Mouse (Mus musculus) thymus, adult 2 months (tissue): Measurements from ENCODE around the gene Arnt2. TPM values are rescaled to one million over a fixed set of nuclear protein-coding genes. Genes with fewer than 3 reads are reported as not detected.

ENCODE experiments used
- DNase-seq: peaks from one replicate; pipeline ENCODE4 v3.0.0; 2021
- H3K27ac ChIP-seq: fragments of 200-500 bp; 2 replicates; pipeline ENCODE4 v1.5.1; 2012; ENCODE audit warnings: low read length, control low read depth; ENCODE audit not compliant: control insufficient read depth, insufficient read depth
- H3K27me3 ChIP-seq: fragments of 200-500 bp; 2 replicates; pipeline ENCODE4 v1.6.1; 2012; ENCODE audit warnings: mild to moderate bottlenecking, low read length, moderate library complexity, mixed read lengths; ENCODE audit not compliant: control insufficient read depth, insufficient read depth
- H3K36me3 ChIP-seq: fragments of 200-500 bp; 2 replicates; pipeline ENCODE4 v1.6.1; 2012; ENCODE audit warnings: mild to moderate bottlenecking, low read length, moderate library complexity; ENCODE audit not compliant: control insufficient read depth, insufficient read depth
- H3K4me1 ChIP-seq: fragments of 200-500 bp; replicated peaks from 2 replicates; pipeline ENCODE4 v1.6.1; 2012; ENCODE audit warnings: low read length; ENCODE audit not compliant: control insufficient read depth, insufficient read depth
- H3K4me3 ChIP-seq: fragments of 200-500 bp; 2 replicates; pipeline ENCODE4 v1.5.1; 2012; ENCODE audit warnings: mild to moderate bottlenecking, low read length, control low read depth, moderate library complexity; ENCODE audit not compliant: control insufficient read depth, insufficient read depth
- CTCF ChIP-seq: fragments of 200-500 bp; IDR thresholded peaks from 2 replicates; pipeline ENCODE4 v1.5.1; 2012; ENCODE audit warnings: mild to moderate bottlenecking, control low read depth, low read length, moderate library complexity, borderline replicate concordance; ENCODE audit not compliant: control insufficient read depth, poor library complexity, insufficient read depth; ENCODE audit errors: extremely low read depth
- POLR2A ChIP-seq: fragments of 200-500 bp; IDR thresholded peaks from 2 replicates; pipeline ENCODE4 v1.6.1; 2012; ENCODE audit warnings: mild to moderate bottlenecking, low read length, control low read depth, moderate library complexity; ENCODE audit not compliant: control insufficient read depth, poor library complexity, insufficient read depth; ENCODE audit errors: extremely low read depth
- WGBS: fragments of 180-500 bp; shearing (Covaris S2); methylation state at CpG from one replicate; pipeline ENCODE4 v1.1.7; 2018; 5-methylcytosine and 5-hydroxymethylcytosine counted together
- polyA plus RNA-seq: library from polyadenylated mRNA; depleted of rRNA; stranded (reverse); fragments of >200 nt; gene quantifications from 2 replicates; pipeline ENCODE4 v1.2.3, GENCODE M21; 2012

Gene Arnt2
- polyA plus RNA-seq, 1 experiment = 1.9 TPM

GRCm38 (mm10) chr7:84384086-84384485 is 25.9 kb downstream of the Arnt2 start:
- Histone ChIP-seq H3K4me1 (no peaks in the 10 kb centered on the region), H3K27ac (no peak overlapping the region), H3K27me3 (no peaks in the 10 kb centered on the region), H3K36me3 (no peaks in the 10 kb centered on the region), H3K4me3 (no peak overlapping the region)
- TF ChIP-seq POLR2A (no peak), CTCF (no peak)
- WGBS = 77% methylated on average over 7 of the region's 7 CpGs
- no peak for DNase-seq

- no peaks in the 10 kb centered on the region for H3K36me3 ChIP-seq
- 90% methylated on average over 3 of the region's 3 CpGs for WGBS
- no peak overlapping the region for H3K4me3 ChIP-seq
- no peak for TF ChIP-seq CTCF
- no peak for TF ChIP-seq POLR2A
- no peak overlapping the region for H3K27ac ChIP-seq
- DNase-seq = no peak
- no peaks in the 10 kb centered on the region for H3K4me1 ChIP-seq
- H3K27me3 ChIP-seq = no peaks in the 10 kb centered on the region
Observed at GRCm38 (mm10) chr7:84382346-84382745, 27.6 kb downstream of the Arnt2 start.

GRCm38 (mm10) chr7:84380810-84381209 is 29.2 kb downstream of the Arnt2 start:
- H3K27ac ChIP-seq = no peak overlapping the region
- H3K36me3 ChIP-seq = no peaks in the 10 kb centered on the region
- H3K4me1 ChIP-seq = no peaks in the 10 kb centered on the region
- DNase-seq = no peak
- TF ChIP-seq CTCF (no peak), POLR2A (no peak)
- H3K27me3 ChIP-seq = no peaks in the 10 kb centered on the region
- H3K4me3 ChIP-seq = no peak overlapping the region

- no peaks in the 10 kb centered on the region for H3K36me3 ChIP-seq
- WGBS = 68% methylated on average over 5 of the region's 5 CpGs
- no peak for TF ChIP-seq CTCF
- no peak for TF ChIP-seq POLR2A
- H3K27me3 ChIP-seq = no peaks in the 10 kb centered on the region
- DNase-seq = no peak
- no peak overlapping the region for H3K27ac ChIP-seq
- no peaks in the 10 kb centered on the region for H3K4me1 ChIP-seq
- no peak overlapping the region for H3K4me3 ChIP-seq
Observed at GRCm38 (mm10) chr7:84377330-84377729, 32.6 kb downstream of the Arnt2 start.

- Histone ChIP-seq H3K27ac (no peak overlapping the region), H3K4me1 (no peaks in the 10 kb centered on the region), H3K36me3 (no peaks in the 10 kb centered on the region), H3K27me3 (no peaks in the 10 kb centered on the region), H3K4me3 (no peak overlapping the region)
- WGBS = 93% methylated on average over 4 of the region's 4 CpGs
- TF ChIP-seq POLR2A = no peak
- DNase-seq = no peak
Observed at GRCm38 (mm10) chr7:84373691-84374090, 36.3 kb downstream of the Arnt2 start.

GRCm38 (mm10) chr7:84372871-84373270 is 37.1 kb downstream of the Arnt2 start:
- no peak for DNase-seq
- no peaks in the 10 kb centered on the region for H3K4me1 ChIP-seq
- 100% methylated on average over 1 of the region's 1 CpGs for WGBS

GRCm38 (mm10) chr7:84372280-84372679 is 37.7 kb downstream of the Arnt2 start:
- H3K4me3 ChIP-seq = no peak overlapping the region
- H3K36me3 ChIP-seq = no peaks in the 10 kb centered on the region
- H3K27me3 ChIP-seq = no peaks in the 10 kb centered on the region
- no peak for TF ChIP-seq CTCF
- no peak for TF ChIP-seq POLR2A
- DNase-seq = no peak
- H3K4me1 ChIP-seq = no peaks in the 10 kb centered on the region
- H3K27ac ChIP-seq = no peak overlapping the region
- 80% methylated on average over 7 of the region's 7 CpGs for WGBS

More at GRCm38 (mm10) chr7:84372871-84373270, 37.1 kb downstream of the Arnt2 start:
- Histone ChIP-seq H3K36me3 (no peaks in the 10 kb centered on the region), H3K27me3 (no peaks in the 10 kb centered on the region), H3K27ac (no peak overlapping the region), H3K4me3 (no peak overlapping the region)
- no peak for TF ChIP-seq CTCF
- no peak for TF ChIP-seq POLR2A
